Mouse (Mus musculus): ENCODE data around the gene Sdccag8.
A peak's percentile ranks its signal among the peaks of the same experiment; 100 is the strongest.

Gene Sdccag8

DNA sequence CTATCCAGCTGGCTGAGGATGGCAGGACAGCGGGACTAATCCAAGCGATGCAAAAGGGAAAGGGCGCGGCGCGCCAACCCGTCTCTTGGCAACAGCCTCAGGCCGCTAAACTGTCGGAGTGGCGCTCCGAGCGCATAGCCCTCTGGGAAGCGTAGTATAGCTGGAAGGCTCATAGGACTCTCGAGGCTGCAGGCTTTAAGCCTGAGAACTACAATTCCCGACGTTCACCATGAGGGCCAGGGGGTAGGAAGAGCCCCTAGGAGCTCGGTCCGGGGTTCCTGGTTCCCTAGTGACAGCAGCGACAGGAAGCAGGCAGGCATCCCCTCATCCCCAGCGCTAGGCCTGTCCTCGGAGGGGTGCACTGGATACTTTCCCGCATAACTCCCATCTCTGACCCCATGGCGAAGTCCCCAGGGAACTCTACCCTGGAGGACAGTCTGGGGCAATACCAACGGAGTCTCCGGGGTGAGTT lies at the start of gene Sdccag8:
TSS of gene Sdccag8 (plus strand) at position 70 of the 472 bp plus-strand sequence.
- DNase-seq (ENCODE audit: low spot score), result peak; percentile 93

DNA sequence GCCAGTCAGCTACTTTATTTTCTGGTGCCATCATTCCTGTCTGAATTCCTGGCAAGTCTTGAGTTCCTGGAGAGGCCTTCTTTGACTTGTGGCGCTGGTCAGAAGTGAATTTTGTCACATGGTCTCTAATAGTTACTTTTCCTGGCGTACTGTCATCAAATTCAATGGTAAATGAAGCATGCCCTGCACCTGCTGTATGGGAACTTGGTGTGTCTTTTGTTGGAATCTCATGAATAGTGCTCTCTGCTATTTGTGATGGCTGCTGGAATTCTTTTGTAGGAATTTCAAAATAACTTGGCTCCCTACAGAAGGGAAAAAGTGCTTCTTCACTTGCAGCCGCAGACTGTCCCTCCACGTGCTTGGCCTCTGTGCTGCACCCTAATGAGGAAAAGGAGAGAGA lies 39.9 kb upstream of the Sdccag8 start:
- DNase-seq (ENCODE audit: low spot score), result no peak

DNA sequence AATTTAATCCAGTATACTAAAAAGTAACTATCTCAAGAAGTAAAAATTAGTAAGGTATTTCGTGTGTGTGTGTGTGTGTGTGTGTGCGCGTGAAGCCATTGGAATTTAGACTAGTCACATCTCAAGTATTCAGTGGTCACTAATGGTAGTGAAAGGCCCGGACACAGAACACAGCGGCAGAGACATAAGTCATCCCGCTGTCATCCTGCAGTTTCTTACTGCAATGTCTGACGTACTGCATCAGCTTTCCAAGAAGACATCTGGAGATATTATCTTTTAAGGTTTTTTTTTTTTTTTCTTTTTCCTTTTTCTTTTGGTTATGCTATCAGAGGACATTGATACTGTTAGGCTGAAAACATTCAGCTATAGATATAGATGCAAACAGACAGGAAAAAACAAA lies 25.1 kb upstream of the Sdccag8 start:
- no peak for DNase-seq (ENCODE audit: low spot score)

DNA sequence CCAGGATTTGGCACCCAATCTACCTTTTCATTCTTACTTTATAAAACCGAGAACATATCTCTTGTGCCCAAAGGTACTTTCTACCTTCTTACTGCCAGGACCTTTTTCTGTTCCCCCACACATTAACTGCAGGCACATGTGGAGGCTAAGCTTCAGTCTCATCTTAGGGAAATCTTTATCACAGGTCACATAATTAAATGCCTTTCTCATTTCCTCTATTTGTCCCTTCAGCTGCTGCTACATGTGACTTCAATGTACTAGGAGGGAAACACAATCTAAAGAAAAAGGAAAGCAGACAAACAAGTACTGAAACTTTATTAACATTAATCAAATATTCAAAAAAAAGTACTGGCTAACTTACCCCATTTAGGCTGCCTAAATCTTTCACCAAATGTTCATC lies 22.3 kb upstream of the Sdccag8 start:
- no peak for DNase-seq (ENCODE audit: low spot score)

DNA sequence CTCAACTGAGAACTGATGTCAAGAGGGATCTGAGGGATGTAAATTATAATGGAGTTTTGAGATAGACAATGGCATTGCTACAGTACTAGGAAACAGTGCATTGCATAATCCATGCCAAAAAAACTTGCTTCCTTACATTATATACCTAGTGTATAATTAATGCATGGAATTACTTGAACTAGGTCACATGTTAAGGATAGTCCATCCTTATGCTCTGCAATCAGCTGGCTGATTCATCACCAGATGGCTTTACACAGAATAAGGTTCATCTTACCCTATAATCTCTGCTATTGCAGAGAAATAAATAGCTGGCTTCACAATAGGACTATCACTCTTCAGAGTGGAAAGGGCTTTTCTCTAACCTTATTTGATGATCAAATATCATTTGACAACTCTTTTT lies 15.8 kb upstream of the Sdccag8 start:
- no peak for DNase-seq (ENCODE audit: low spot score)

DNA sequence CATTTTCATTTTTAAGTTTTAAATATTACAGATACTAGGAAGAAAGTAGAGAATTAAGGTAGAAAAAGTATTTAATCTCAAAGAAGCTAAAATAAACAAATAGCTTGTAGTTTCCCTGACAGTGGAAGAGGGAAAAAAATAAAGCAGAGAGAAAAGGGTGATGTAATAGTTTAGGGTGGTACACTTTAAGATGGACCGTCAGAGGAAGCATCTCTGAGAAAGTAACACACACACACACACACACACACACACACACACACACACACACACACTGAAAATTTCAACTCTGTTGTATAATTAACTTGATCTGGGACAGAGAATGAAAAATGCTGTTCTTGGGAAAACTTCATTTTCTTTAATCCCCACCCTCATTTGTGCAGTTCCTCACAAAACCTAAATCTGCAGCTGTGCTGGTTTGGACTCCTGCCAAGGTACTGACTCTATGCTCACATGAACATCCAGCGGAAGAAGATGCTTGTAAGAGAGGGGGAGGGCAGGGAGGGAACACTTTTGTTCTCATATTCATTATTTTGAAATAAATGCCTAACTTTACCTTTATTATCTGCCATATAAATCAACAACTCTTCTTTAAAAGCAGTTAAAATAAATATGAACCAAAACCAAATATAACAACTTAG lies 13.6 kb upstream of the Sdccag8 start:
- no peak for DNase-seq (ENCODE audit: low spot score)

DNA sequence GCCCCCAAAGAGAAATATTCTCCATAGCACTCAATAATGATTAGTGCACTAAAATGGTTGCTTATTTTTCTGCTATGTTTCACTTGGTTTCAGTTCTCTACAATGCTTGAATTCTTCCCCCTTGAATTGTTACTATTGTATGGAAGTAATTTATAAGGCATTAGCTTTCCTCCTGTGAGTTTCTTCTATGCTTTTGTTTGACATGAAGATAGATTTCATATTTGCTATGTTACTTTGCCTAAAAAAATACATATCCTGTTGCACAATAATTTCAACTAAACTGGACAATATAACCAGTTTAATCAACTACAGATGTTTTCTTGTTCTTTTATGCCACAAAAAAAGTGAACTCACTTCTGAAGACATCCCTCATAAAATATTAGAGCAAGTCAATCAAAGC lies 4.3 kb upstream of the Sdccag8 start:
- no peak for DNase-seq (ENCODE audit: low spot score)

DNA sequence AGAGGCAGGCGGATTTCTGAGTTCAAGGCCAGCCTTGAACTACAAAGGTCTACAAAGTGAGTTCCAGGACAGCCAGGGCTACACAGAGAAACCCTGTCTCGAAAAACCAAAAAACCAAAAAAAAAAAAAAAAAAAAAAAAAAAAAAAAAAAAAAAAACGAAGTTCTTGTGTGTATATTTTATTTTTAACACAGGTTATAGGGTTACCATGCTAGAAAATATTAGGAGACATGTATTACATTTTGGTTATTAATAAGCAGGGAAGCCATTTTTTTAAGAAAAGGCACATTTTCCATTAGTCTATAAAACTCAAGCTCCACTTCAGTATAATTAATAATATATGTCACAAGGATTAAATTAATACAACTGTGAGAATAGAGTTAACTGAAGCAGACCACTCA lies 2.6 kb upstream of the Sdccag8 start:
- no peak for DNase-seq (ENCODE audit: low spot score)

DNA sequence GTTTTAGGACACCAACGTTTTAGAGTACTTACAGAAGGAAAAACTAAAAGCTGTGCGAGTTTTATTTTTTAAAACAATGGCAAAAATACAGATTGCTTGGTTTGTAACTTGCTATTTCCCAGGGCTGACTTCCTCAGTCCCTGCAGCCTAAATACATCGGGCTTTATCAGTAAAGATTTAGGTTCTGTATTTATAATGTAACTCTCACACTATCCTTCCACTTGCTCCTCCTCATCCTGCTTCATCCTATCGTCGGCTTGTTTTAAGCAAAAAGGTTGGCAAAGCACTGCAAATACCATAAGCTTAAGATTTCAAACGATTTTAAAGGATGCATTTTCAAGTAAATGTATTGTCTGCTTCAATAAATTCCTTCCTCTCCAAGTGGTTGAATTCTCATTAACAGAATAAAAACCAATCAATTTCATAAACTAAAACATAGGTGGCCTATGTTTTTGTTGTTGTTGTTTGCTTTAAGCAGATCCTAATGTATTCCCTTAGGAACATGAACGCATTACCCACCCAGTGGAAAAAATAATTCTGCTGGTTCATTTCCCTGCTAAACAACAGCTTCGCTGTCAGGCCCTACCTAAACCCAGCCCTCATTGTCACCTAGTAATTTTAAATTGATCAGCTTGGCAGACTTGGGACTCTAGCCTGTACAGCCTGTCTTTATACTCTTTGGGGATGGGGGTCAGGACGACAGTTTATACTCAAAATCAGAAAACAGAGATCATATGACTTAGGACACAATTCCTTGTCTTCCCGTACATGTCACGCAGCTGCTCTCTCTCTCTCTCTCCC lies 1.8 kb upstream of the Sdccag8 start:
- no peak for DNase-seq (ENCODE audit: low spot score)

DNA sequence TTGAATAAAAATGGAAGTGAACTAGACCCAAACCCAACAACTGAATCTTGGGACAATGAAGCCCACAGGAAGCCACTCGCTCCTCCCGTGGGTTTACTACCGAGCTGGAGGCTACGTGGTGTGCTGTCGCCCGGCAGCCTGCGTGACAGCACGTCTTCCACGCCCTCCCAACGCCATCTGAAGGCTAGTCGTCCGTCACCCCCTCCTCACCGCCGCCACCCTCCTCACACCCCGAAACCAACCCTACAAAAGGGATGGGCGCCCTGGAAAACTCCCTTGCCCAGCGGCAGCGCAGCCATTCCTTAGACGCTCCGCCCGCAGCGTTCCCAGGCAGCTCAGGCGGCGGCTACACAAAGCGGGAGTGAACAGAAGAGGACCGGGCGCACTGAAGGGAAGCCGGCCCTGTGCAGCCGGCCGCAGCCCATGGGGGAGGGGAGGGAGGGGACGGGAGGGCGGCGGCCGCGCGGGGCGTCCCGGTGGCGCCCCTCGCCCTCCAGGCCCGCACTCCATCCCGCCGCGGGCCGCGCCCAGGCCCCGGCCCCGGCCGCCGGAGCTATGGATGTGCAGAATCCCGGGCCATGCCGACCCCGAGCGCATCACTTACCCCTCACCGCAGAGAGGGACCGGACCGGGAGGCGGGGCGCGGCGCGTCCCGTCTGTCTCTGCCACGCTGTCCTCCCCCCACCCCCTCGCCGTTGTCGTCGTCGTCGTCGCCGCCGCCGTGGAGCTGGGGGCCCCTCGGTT lies 996 bp upstream of the Sdccag8 start:
- no peak for DNase-seq (ENCODE audit: low spot score)

DNA sequence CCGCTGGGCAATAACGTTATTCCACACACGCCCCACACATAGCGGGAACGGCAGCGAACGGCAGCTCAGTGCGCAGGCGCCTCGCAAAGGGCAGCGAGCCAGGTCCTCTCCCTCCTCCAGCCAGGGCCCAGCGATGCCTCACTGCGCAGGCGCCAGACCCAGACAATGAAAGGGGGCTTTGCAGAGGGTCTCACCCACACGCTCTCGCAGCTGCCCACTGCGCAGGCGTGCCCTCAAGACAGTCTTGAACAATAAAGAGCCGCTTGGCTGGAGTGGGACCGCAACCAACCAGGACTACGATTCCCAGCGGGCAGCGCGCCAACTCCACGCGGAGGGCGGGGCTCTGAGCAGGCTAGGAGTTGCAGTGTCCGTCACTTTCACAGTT lies 432 bp upstream of the Sdccag8 start, which contains the start of gene Cep170:
TSS of gene Cep170 (minus strand) at position 32 of the 385 bp plus-strand sequence.
- peak; percentile 92 for DNase-seq (ENCODE audit: low spot score)

DNA sequence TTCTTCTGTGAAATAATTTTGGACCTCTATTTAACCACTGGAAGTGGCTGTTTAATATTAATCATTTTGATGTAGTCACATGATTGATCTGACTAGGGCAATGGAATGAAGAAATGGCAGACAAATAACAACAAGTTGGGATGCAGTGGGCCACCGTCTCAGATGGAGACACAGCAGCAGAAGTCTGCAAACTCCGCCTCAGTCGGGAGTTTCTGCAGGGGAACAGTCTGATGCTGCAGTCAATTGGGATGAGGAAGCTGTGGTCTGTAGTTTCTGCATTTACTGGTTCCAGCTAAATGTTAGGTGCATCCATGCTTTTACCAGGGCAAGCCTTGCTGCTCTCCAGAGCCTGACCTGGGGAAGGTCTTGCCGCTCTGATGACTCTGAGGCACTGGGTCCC lies 2.3 kb downstream of the Sdccag8 start:
- DNase-seq (ENCODE audit: low spot score), result no peak

DNA sequence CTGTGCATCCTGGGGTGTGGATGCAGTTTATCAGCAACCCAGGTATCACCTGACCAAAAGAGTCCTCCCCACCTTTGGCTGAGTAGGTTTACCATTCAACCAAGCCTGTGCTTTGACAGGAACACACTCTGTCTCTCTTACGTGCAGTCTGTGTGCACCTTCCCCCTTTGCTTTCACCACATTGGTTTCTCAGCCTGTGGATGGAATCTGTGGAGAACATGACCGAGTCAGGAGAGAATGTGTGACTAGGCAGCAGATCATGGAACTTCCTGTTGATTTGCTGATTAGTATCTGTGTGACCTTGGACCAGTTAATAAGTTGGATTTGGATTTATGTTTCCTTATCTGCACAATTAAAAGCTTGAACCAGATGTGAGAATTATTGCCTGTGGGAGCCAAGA lies 3.7 kb downstream of the Sdccag8 start:
- no peak for DNase-seq (ENCODE audit: low spot score)

DNA sequence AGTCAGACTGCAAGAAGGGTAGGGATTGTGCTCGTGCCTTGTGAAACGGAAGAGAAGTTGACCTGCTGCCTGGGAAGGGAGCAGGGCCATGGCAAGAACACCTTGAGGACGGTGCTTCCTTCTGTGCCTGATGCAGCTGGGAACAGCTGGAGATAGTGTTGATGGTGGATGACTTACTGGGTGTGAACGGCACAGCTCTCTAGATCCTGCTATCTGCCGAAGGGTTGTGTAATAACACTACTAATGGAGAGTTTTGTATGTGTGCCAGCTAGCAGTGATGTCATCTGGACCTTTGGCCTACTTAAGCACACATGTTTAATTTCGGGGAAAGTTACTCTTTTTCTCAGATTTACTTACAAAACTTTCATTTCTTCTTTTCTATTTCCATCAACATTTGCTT lies 4.3 kb downstream of the Sdccag8 start:
- DNase-seq (ENCODE audit: low spot score), result no peak

DNA sequence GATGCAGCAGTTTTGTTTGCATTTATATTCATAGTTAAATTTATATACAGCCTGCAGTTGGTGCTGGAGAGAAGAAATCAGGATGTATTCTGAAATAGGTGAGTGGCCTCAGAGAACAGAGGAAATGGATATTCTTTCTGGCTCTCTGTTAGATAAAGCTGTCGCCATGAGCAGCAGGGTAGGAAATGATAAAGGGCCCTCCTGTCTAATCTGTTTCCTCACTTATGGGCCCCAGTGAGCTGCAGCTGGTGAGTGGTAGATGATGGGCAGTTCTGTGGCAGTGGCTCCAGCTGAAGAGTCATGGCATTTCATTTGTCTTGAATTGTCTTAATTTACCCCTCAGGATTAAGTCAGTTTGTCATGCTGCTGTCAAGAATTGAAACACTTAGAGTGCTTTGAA lies 7.5 kb downstream of the Sdccag8 start:
- no peak for DNase-seq (ENCODE audit: low spot score)

DNA sequence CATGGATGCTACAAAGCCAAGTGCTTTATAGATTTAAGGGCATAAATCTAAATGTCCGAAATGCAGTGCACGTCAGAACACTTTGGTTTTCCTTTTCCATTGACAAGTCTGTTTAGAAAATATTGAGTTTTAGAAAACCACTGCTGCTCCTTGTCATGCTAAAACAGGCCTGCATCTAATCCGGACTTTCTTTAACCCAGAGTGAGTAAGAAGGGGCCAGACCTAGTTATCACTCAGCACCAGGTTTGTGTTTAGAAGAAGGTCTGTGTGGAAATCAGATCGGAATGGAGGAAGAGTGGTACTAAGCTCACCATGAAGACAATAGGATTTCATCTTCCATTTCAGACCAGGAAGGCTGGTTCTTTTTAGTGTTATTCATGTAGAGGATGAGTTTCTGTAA lies 8.5 kb downstream of the Sdccag8 start:
- DNase-seq (ENCODE audit: low spot score), result no peak

DNA sequence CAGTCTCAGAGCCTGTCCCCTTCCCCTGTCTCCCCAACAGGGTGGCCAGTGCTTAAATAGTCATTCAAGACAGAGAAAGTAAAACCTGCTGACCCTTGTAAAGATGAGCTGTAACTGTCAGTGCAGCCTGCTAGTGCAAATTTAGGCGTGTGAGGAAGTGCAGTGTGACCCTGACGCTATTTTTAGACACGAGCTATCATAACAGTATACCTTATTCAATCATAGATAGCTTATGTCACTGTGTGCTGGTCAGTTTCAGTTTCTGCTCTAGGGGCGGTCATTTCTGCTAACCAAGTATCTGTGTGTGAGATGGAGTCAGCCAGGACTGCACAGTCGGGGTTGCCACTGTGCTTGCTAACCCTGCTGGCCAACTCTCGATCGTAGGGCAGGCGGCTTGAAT lies 9.4 kb downstream of the Sdccag8 start:
- no peak for DNase-seq (ENCODE audit: low spot score)

DNA sequence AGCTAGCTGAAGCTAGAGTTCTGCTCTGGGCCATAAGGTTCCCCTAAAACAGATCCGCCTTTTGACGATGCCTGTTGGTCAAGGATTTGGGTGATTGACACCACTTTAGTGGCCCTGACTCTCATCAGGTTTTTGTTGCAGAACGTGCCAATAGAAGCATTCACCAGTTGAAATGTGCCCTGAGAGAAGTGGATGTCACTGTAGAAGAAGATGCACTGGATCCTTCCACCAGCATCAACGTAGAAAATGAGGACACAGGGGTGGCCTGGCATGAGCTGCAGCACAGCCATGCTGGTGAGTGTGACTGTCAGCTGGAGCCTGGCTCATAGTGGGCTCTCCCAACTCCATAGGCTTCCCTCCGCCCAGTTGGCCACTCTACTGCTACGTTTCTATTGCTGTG lies 10.2 kb downstream of the Sdccag8 start:
- DNase-seq (ENCODE audit: low spot score), result no peak

DNA sequence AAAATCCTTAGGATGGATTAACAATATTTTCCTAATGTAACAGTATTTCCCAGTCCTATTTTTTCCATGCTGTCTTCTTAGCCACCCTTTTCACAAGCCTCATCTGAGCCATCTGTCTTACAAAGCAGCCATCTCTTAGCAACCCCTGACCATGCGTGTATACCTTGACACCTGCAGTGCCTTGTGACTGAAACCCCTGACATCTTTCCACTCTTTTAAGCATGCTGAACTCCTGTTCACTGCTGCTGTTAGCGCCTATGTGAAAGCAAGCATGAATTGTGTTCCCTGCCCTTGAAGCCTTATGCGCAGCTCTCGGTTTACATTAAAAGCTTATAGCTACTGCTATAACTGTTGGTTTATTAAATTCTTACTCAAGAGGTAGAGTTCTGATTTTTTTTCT lies 10.6 kb downstream of the Sdccag8 start:
- no peak for DNase-seq (ENCODE audit: low spot score)

DNA sequence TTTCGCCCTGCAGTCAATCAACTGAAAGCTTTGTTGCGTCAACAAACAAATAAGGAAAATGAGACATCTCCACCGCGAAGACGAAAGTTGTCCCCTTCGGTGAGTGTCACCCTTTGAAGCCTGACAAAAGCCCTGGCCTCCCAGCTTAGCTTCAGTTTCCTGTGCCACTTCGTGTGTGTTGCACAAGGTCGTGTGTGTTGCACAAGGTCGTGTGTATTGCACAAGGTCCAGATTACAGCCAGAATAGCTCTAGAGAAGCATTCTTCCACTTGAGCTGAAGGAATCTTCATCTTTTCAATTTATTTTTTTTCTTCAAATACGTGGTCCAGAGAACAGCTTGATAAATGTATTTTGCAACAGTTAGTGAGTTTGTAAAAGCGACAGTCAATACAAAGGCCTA lies 11.7 kb downstream of the Sdccag8 start:
- no peak for DNase-seq (ENCODE audit: low spot score)

DNA sequence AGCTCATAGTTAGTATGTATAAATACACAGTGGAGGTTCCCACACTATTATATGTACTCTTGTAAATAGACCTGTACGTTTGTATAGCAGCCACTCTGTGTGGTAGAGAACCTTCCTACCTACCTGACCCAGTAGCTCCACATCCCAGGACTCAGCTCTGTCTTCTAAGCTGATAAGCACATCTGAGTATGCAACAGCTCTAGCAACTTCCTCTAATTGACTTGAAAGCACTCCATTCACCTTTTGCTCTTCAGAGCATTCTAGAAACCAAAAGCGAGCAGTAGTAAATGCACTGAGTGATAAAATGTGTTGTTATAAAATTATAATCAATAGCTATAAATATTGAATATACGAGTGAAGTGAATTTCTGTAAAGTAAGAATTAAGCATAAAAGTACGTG lies 12.5 kb downstream of the Sdccag8 start:
- no peak for DNase-seq (ENCODE audit: low spot score)

DNA sequence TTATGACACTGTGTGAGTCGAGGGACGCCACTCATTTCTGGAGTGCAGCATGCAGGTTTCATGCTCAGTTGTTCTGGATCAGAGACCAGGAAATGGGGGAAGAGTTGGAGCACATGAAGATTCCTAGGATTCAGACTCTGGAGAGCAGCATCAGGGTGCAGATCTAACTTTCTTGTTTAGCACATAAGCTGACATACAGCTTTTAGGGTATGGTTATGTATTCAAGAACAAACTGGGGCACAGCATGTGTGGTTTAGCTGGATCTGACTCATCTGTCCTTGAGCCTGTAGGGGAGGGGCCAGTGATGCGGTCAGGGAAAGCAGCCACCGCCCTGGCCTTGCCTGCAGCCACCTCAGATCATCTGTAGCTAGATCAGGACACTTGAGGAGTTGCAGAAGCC lies 12.9 kb downstream of the Sdccag8 start:
- no peak for DNase-seq (ENCODE audit: low spot score)

DNA sequence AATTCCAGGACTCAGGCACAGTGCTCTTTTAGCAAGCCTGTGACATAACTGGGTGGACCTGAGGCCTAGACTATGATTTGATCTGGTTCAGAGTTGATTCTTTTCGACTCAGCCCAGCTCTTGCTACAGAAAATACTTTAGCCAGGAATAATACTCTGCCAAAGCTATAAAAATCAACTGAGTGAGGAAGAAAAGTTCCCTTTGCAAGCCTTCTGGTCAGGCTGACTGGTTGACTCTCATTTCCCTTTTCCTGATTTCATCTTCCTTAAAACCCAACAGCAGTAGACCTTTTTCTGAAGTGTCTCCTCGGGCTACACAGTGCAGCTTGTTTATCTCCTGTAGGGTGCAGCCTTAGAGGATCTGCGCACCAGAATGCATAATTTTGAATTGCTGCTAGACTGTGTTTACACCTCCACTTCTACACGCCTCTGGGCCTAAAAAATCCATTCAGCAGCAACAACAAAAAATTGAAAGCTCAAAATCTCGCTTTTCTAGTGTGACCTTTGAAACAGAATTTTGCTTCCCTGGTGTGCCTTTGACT lies 13.6 kb downstream of the Sdccag8 start:
- DNase-seq (ENCODE audit: low spot score), result no peak

All from left cerebral cortex, adult 11 months (tissue).